Mouse (Mus musculus) gastrocnemius, postnatal 4 days (tissue): ENCODE data around the gene Hrh2. TPM values are rescaled to one million over a fixed set of nuclear protein-coding genes. Genes with fewer than 3 reads are reported as not detected.
A peak's percentile ranks its signal among the peaks of the same experiment; 100 is the strongest.

Experiments
- DNase-seq, 2 experiments: peaks; one replicate each; pipeline ENCODE4 v3.0.0; 2021 to 2022; ENCODE audit warnings: low spot score in 2 of 2, mixed read lengths in 2 of 2
- total RNA-seq, 2 experiments: library from RNA; stranded (reverse); gene quantifications; 2 replicates each; pipeline ENCODE4 v1.2.3; 2021

Hrh2 gene
- total RNA-seq, 2 experiments from 2014 or later: 0.05 to 0.10 TPM

DNA sequence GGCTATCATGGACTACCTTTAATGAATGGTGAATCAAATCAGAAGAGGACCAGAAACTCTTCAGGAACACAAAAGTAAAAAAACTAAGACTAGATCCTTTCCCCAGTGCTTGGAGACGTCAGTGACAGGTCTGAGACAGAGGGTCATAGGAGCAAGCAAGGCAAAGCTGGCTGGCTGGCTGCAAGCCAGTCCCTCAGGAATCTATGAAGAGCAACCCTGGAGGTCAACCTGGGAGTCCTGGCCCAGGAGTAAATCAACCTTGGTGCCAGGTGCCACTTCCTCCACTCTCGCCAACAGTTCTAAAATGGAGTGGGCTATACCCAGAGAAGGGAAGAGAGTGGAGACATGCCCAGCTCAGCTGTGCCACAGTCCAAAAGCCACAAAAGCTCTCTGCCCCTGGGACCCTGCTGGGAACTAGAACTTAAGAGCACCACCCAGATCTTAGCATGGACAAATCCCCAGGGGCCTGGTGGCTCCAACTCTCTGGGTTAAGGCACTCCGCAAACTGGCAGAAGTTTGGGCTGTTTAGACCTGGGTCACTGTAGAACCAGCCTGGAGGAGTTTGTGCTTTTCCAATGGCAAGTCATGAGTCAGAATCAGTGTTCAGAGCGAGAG is 15.4 kb upstream of the Hrh2 start:
- DNase-seq: no peak

DNA sequence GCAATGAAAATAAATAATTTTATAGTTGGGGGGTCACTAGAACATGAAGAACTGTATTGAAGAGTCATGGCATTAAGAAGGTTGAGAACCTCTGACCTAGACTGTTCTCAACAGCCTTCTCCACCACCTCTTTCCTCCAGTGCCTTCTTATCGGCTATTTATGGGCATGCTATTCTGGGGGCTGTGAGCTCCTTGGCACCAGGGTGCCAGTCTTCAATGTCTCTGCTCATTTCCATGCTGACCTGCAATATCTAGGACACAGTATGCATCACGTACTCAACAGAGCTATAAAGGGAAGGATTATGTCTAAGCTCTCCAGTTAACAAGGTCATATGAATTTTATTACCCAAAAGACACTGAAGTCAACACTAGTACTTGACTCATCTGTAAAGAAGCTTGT is 14.6 kb upstream of the Hrh2 start:
- no peak for DNase-seq

DNA sequence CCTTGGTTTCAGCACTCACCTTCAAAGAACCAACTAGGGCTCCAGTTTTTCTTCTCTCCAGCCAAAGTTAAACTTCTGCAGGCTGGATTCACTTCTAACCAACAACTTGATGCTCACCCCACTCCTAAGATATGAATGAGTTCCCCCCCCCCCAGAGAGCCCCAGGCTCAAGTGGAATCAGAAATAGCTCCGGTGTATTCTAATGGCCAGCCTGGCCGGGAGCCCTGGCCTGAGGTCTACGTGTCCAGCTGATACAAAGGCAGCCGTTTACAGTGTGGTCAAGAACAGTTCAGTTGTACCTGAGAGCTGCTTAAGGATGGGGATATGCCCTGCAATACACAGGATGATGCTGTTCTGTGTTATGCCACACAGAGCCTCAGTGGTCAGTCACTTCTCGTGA is 13.3 kb upstream of the Hrh2 start:
- no peak for DNase-seq

DNA sequence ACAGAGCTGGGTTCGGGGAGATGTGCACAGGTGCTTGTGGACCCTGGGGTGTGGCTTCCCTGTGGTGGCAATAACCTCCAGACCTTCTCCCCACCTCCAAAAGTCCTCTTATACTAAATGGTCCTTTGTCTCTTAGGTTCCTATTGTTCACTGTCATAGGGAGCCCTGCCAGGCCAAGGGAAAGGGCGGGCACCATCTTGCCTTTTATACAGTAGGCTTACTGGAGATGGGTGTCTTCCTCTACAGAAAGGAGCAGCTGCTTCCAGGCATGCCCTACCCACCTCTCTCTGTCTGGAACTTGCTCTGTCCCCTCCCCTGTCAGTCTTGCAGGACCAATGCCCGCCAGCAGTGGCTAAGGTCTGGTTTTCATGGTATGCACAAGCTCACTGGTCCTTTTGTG is 12.0 kb upstream of the Hrh2 start:
- DNase-seq: no peak

DNA sequence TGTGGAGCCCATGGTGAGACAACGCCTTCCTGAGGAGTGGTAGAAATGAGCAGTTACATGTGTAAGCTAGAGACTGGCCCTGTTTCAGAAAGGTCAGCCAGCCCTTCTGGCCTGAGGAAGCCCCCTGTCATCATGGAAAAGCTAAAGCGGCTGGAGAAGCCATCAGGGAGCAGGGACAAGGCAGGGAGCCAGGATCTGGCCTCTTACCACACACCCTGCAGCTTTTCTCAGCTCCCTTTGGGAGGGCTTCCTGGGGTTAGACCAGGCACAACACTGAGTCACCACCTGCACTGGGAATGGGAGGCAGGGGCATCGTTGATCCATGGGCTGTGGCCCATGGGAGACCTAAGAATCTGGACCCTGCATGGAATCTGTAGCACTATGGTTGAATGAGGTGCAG is 11.5 kb upstream of the Hrh2 start:
- DNase-seq: peak; percentile 27 to 30

DNA sequence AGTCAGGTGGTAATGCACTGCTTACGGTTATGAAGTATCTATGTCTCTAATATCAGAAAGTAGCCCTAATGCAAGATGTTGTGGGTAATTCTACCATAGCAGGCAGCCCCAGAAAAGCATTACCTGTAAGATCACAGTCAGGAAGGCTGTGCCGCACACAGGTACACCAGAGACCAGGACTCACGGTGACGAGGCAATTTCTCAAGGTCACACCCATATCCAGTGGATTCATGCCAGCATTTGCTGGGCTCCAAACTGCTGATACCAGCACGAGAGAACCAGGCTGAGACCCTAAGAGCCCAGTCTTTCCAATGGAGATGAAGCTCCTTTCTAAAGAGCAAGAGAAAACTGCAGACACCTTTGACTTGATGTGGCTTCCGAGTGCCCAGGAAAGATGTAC is 10.6 kb upstream of the Hrh2 start:
- DNase-seq: no peak

DNA sequence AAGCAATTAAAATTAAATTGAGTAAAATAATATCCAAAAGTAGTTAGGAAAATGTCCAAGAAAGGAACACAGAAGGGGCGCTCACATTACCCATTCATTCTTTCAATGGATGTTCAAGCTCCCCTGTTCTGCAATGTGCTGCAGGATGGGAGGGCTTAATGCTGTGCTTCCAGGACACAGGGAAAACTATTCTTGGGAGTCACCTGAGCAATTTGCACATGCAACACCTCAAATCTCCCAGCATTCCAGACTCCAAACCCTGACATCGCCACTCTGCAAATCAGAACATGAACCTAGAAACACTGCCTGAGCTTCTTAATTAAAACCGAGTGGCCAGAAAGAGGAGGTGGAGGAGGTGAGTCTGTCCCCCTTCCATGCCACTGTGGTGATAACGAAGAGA is 10.0 kb upstream of the Hrh2 start:
- no peak for DNase-seq

DNA sequence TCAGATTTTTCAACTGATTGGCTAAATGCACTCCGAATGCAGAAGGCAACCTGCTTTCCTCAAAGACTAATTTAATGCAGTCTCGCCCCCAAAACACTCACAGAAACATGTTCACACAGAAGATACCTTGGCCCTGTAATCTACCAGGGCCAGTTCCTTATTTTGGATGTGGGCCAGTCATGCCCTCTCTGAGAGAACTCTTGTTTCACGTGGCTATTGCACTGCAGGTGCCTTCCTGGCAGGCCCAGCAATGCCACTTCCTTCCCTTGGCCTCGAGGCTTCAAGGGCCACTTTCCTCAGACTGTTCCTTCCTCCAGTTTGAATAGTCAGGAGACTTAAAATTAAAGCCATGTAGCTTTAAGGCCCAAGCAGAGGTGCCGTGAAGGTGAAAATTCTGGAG is 5.5 kb upstream of the Hrh2 start:
- no peak for DNase-seq

DNA sequence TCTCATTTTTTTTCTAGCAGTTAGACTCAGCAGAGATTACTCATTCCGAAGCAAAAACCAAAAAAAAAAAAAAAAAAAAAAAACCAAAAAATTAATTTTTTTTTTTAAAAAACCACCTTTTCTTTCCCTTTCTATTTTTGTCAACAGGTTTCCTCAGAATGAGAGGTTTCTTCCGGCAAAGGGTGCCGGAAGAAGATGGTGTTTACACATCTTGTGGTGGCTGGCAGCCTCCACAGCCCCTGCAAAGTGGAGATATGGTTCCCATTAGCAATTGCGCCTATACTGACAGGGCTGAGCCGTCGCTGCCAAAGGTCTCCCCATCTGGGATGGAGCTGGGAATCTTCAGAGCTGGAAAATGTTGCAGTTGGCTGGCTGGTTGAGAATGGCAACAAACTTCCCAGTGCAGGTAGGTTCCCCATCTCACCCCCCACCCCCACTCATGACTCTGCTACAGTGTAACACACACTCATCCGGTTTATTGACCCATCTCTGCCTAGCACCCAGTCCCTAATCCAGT is 3.7 kb upstream of the Hrh2 start:
- no peak for DNase-seq

DNA sequence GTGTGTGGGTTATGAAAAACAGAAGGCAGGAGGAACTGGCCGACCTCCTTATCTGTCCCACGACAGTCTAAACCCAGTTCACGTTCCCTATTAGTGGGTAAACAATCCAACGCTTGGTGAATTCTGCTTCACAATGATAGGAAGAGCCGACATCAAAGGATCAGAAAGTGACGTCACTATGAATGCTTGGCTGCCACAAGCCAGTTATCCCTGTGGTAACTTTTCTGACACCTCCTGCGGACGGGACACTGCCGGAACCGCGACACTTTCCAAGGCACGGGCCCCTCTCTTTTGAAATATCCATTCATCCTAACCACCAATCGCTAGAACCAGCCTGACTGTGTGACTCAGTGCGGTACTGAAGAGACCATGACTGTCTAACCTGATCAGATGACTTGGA is 2.0 kb upstream of the Hrh2 start:
- peak in 1 of 2 experiments; percentile 36 for DNase-seq

DNA sequence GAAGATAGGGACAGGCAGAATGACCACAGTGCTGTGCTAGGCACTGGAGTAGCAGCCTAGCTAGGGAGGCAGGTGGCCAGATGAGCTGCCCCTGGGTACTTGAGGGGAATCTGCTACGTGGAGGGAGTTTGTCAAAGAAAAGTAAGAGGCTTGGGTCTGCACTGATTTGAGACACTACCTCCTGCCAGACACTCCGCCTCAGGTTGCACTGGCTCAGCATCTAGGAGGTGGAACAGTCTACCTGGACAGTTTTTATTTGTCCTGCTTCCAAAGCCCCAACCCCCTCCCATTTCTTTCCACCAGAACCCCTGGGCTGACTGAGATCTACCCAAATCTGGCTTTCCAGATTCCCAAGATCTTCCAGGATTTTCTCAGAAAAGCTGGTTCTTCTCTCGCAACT is 748 bp upstream of the Hrh2 start:
- DNase-seq: no peak

DNA sequence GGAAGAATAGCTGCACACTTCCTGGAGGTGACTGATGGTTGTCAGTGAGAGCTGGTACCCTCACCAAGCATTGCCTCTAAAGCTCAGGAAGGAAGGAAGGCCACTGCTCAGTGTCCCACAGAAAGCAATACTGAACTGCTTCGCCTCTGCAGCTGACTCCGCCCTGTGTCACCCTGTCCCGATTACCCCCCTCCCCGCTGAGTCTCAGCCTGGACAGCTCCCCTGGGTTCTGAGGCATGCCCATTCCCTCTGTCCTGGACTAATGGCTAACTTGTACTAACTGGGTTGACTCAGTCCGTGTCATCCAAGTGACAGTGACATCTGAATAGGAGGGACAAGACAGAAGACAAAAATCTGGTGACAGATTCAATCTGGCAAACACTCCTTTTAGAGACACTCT is 1.7 kb downstream of the Hrh2 start:
- no peak for DNase-seq

DNA sequence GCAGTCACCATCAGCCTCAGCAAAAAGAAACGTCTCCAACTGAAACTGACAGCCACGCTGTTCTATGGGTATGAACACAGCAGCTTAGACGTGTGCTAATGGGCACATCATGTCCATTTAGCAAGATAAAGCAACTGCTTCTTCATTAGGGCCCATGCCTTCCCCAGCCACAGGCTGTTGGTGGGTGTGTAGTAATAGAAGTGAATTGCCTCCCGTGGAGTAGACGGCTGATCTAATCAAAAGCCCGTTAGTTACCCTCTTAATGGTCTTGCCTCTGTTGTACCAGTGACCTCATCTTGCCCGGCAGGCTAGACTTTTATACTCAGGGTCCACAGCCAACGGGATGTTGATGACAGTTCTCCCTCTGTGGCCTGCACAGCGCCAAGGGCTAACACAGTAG is 7.1 kb downstream of the Hrh2 start:
- no peak for DNase-seq

DNA sequence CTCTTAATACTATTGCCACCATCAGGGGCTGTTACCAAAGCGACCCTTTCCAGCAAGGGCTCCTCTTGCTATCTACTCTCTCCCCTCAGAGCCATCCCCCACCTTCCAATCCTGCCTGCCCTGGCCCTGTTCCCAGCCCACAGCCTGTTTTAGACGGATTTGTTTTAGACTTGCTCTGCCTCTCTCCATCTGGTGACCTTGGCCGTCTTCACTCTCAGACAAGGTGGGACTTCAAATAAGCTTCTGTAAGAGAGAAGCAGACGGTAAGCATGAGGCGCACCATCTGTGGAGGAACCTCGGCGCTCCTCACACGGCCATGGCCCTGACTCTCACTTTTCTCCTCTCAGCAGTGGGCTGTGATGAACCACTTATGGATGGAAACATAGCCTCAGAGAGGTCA is 10.5 kb downstream of the Hrh2 start:
- DNase-seq: no peak

DNA sequence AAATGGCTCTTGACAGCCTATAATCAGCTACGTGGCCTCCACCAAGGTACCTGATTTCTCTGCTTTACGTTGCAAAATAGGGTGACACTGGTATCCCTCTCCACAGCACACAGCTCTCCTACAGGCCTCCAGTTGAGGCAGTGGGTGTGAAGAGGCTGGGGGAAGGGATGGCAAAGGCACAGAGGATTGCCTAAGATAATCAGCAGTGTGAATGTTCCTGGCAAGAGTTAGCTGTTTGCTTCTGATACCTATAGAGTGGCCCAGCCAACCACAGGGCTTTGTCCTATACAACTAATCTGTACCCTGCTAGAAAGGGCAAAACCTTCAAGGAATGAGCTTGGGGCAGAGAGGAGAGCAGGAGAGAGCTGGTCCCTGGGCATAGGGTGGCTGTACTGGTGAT is 11.5 kb downstream of the Hrh2 start:
- DNase-seq: no peak

DNA sequence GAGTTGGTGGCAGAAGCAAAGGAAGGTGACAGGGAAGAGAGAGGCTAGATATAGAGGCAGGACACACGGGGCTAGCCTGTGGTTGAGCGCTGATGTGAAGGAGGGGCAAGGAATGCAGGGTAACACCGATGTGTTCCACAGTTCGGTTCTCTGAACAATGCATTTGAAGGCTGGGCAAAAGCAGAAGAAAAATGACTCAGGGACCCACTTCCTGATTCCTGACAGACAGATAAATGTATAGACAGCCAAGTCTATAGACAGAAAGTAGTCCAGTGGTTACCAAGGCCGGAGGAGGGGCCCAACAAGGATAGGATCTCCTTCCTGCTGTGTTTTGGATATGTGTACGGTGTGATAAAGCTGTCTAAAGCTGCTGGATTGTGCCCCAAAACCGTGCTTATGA is 13.3 kb downstream of the Hrh2 start:
- no peak for DNase-seq

DNA sequence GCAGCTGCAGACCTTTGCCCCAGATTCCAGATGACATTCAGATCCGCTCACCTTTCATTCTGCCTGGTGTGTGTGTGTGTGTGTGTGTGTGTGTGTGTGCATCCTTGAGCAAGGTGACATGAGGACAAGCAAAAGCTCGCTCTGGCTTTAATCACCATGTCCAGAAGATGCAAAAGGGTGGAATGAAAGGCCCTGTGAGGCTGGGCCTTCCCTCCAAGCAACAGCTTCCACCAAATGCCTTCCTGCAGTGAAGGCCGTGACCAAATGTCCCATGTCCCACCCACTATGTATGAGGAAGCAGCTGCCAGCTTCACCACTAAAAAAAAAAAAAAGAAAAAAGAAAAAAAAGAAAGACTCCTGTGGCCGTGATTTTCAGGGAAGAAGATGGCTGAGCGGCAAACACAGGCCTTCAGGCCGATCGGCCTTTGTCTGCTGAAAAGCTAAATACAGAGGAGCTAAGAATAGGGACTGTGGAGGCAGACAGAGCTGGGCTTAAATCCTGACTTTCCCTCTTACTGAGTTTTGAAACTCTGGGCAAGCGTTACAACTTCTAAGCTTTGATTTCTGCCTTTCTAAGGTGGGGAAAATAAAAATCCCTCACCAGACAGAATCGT is 14.3 kb downstream of the Hrh2 start:
- no peak for DNase-seq

DNA sequence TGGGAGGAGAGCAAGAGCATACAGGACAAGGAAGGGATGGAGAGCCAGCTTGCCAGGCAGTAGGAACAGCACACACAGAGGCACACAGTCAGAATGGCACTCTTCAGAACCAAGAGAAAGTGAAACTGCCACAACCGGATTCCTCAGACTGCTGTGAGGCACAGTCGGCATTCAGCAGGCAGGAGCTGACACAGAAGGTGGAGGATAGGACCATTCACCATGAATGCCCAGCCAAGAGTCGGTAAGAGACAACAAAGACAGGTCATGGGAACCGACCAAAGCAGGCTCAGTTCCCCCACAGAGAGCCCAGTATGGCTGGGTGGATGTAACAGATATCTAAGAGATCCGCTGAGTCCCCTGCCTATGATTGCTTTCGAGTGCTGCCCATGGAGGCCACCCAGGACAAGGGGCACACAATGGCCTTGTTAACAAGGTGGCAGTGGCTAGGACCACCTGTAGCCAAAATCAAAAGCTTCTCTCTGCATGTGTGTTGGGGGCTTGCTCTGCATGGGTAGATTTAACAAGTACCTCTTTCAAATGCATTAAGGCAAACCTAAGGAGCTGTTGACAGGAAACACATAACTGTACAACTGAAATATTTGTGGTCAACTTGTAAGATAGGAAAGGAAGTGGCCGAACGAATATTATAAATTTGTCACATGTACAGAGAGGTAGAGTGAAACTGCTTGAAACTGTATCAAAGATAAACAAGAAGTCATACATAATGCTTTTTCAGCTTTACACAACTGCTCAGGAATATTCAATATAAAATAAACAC is 17.7 kb downstream of the Hrh2 start:
- DNase-seq: no peak

DNA sequence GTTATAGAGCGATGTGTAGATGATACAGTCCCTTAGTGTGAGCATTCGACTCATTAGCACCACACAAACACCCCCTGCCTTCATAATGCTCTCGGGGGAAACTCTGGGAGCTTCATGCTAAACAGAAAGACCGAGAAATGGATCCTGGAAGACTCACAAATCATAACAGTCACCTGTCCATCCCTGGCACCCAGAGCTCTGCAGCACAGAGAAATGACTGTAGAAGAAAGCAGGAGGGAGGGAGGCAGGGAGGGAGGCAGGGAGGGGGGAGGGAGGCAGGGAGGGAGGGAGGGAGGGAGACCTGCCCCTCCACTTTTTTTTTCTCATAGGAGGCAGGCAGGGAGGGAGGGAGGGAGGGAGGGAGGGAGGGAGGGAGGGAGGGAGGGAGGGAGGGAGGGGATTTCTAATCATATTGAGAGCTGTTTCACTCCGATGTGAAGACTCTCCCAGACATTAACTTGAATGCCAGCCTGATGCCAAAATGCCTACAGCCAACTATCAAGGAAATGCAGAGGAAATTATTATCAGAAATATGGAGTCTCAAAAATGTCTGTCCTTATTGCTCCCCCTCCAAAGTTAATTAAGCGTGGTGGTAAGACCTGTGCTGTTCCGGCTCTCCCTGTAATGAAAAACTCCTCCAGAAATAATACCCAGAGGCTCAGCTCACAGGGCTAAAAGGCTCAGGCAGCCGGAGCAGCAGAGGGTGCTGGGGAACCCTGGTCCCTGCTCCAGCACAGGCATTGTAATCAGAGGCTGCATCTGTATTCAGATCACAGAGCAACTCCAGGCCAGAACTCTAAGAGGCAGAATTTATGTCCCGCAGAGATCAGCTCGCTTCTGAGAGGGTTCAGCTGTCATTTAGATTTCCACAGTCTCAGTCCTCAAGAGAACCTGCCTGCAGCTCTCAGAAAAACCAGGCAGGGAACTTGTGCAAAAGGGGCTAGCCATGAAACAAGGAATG is 19.9 kb downstream of the Hrh2 start:
- DNase-seq: no peak

DNA sequence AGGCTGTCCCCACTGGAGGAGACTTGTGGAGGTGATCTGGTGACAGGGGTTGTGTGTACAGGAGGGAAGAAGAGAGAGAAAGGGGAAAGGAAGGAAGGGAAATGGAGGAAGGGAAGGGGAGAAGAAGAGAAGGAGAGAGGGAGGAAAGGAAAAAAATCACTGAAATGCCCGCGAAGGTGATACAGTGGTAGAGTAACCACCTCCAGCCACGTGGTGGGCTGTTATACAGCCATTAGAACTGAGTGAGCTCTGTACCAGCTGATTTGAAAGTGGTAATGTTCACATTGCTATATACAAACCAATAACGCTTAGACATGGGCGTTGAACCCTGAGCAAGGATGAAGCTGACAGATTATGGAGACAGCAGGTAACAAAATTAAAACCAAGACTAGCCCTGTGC is 20.6 kb downstream of the Hrh2 start:
- DNase-seq: no peak

DNA sequence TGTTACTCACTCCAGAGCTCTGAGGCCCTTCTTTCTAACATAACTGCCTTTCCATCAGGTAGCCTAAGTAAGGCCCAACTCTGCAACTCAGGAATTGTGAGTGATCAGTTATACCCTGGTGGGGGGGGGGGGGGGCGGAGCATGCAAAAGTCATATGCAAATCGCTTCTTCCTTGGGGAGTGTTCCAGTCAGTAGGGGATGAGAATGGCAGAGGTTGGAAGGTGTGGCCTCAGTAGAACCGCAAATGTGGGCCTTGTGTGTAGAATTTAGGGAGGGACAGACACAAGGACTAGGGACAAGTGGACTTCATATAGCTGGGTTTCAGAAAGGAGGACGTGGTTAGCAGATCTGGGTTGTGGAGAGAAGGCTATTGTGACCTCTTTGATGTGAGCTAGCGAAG is 23.3 kb downstream of the Hrh2 start:
- DNase-seq: no peak
